Mouse (Mus musculus): ENCODE data around the gene Hist2h2aa1.

- TF ChIP-seq EP300 (IDR thresholded peaks at IDR 0.05; ENCODE audit: low read depth) (no peak), CTCF (IDR thresholded peaks at IDR 0.05; ENCODE audit: low read depth) (no peak)
Observed at GRCm38 (mm10) chr3:96251787-96252186, 6.5 kb downstream of the Hist2h2aa1 start.
